Mouse (Mus musculus) midbrain, embryonic 16.5 days (tissue): ENCODE data around the gene Apobec2. TPM values are rescaled to one million over a fixed set of nuclear protein-coding genes. Genes with fewer than 3 reads are reported as not detected.
"Not testable (repeated sequence)": the region's sequence is repeated elsewhere in the genome, so short reads cannot be mapped to it uniquely, and the experiment has no call there.

Experiments
- ATAC-seq: fragments of 200-750 bp; cut with Nextera tagmentation; 2 replicates; pipeline ENCODE4 v1.8.0; 2017; ENCODE audit warnings: moderate TSS enrichment
- H3K27ac ChIP-seq: fragments of 300-500 bp; sonication (generic); 2 replicates; pipeline ENCODE4 v1.5.1; 2014; ENCODE audit warnings: mild to moderate bottlenecking, low read length, mixed read lengths
- H3K27me3 ChIP-seq: fragments of 300-500 bp; sonication (generic); 2 replicates; pipeline ENCODE4 v1.6.1; 2014; ENCODE audit warnings: low read depth, low read length, mixed read lengths; ENCODE audit not compliant: control insufficient read depth, insufficient read depth
- H3K36me3 ChIP-seq: fragments of 300-500 bp; sonication (generic); 2 replicates; pipeline ENCODE4 v1.6.1; 2014; ENCODE audit warnings: mild to moderate bottlenecking, low read length, moderate library complexity, mixed read lengths; ENCODE audit not compliant: control insufficient read depth, insufficient read depth
- H3K4me1 ChIP-seq: fragments of 300-500 bp; sonication (generic); 2 replicates; pipeline ENCODE4 v1.6.1; 2014; ENCODE audit warnings: mild to moderate bottlenecking, low read length, mixed read lengths; ENCODE audit not compliant: control insufficient read depth, insufficient read depth
- H3K4me2 ChIP-seq: fragments of 300-500 bp; sonication (generic); 2 replicates; pipeline ENCODE4 v1.6.1; 2014; ENCODE audit warnings: mild to moderate bottlenecking, low read length, mixed read lengths
- H3K4me3 ChIP-seq: fragments of 300-500 bp; sonication (generic); 2 replicates; pipeline ENCODE4 v1.5.1; 2014; ENCODE audit warnings: low read depth, mild to moderate bottlenecking, low read length, moderate library complexity, mixed read lengths
- H3K9ac ChIP-seq: fragments of 300-500 bp; sonication (generic); 2 replicates; pipeline ENCODE4 v1.6.1; 2014; ENCODE audit warnings: low read depth, low read length, mixed read lengths
- H3K9me3 ChIP-seq: fragments of 300-500 bp; sonication (generic); replicated peaks from 2 replicates; pipeline ENCODE4 v1.6.1; 2014; ENCODE audit warnings: mild to moderate bottlenecking, low read length, mixed read lengths; ENCODE audit not compliant: control insufficient read depth, poor library complexity, severe bottlenecking
- WGBS: fragments of 180-500 bp; shearing (Covaris S2); extraction: QIAGEN DNeasy Blood & Tissue Kit; methylation state at CpG from one replicate; pipeline ENCODE4 v1.1.7; 2014; 5-methylcytosine and 5-hydroxymethylcytosine counted together
- polyA plus RNA-seq: library from polyadenylated mRNA; unstranded; fragments of >200 nt; fragmentation: Nextera tagmentation; extraction: Ambion mirVana; gene quantifications from 2 replicates; pipeline ENCODE4 v1.2.1, GENCODE M21; 2015

The Apobec2 gene
- 0.43 and 0.58 TPM in 2 replicates for polyA plus RNA-seq

- H3K9ac ChIP-seq, result no peak within 1 kb of the TSS
- H3K9me3 ChIP-seq, result no peaks in the 10 kb centered on the region
- ATAC-seq, result peak; percentile 30; the same call in 1 of the 2 replicates
- no peaks in the 10 kb centered on the region for H3K4me1 ChIP-seq
- no peaks in the 10 kb centered on the region for H3K36me3 ChIP-seq
- WGBS, result 68% methylated on average over 16 of the region's 16 CpGs
- H3K4me2 ChIP-seq, result no peak within 1 kb of the TSS
- H3K27ac ChIP-seq, result no peak within 1 kb of the TSS
- no peaks in the 10 kb centered on the region for H3K27me3 ChIP-seq
- H3K4me3 ChIP-seq, result no peak within 1 kb of the TSS
Measured at GRCm38 (mm10) chr17:48432158-48432980, at the start of gene Apobec2. TSS of gene Apobec2 (minus strand) at chr17:48432930.

DNA sequence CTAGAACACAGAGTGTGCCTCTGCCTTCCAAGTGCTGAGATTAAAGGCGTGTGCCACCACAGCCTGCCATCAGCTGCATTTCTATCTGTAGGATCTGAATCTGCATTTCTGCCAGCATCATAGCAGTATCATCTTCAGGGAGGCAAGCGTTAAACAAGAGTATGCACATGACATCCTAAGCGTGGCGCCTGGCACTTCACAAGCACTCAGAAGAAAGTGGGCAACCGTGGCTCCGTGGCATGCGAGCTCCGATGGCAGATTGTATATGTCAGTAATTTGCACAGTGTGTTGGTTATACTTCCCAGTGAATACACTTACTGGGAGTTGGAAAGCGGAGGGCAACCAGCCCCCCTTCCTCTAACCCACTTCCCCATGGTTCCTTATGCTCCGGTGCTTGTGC lies 47.2 kb upstream of the Apobec2 start:
- no peak overlapping the region for H3K27ac ChIP-seq
- H3K9me3 ChIP-seq, result no peaks in the 10 kb centered on the region
- no peaks in the 10 kb centered on the region for H3K27me3 ChIP-seq
- ATAC-seq, result no peak
- no peaks in the 10 kb centered on the region for H3K36me3 ChIP-seq
- H3K4me3 ChIP-seq, result no peak overlapping the region
- no peaks in the 10 kb centered on the region for H3K4me1 ChIP-seq
- WGBS, result 82% methylated on average over 10 of the region's 10 CpGs
- no peak overlapping the region for H3K4me2 ChIP-seq
- H3K9ac ChIP-seq, result no peak overlapping the region

- H3K27ac ChIP-seq, result no peak overlapping the region
- no peaks in the 10 kb centered on the region for H3K4me1 ChIP-seq
- H3K4me3 ChIP-seq, result no peak overlapping the region
- no peaks in the 10 kb centered on the region for H3K27me3 ChIP-seq
- H3K9me3 ChIP-seq, result no peaks in the 10 kb centered on the region
- H3K36me3 ChIP-seq, result no peaks in the 10 kb centered on the region
- ATAC-seq, result no peak
- H3K4me2 ChIP-seq, result no peak overlapping the region
- no peak overlapping the region for H3K9ac ChIP-seq
- WGBS, result 83% methylated on average over 8 of the region's 8 CpGs
Measured at GRCm38 (mm10) chr17:48475444-48475843, 42.7 kb upstream of the Apobec2 start.

GRCm38 (mm10) chr17:48474282-48474681 lies 41.6 kb upstream of the Apobec2 start:
- H3K36me3 ChIP-seq, H3K9ac ChIP-seq, H3K4me2 ChIP-seq, H3K27me3 ChIP-seq, H3K27ac ChIP-seq, H3K4me1 ChIP-seq, H3K9me3 ChIP-seq, H3K4me3 ChIP-seq, ATAC-seq: not testable (repeated sequence)
- 90% methylated on average over 6 of the region's 6 CpGs for WGBS

GRCm38 (mm10) chr17:48467395-48468231 lies 34.9 kb upstream of the Apobec2 start:
- Histone ChIP-seq H3K9me3 (no peaks in the 10 kb centered on the region), H3K27me3 (no peaks in the 10 kb centered on the region), H3K9ac (peak overlapping the region; percentile 47), H3K36me3 (no peaks in the 10 kb centered on the region), H3K27ac (no peak overlapping the region; the same call in 1 of the 2 replicates), H3K4me2 (peak overlapping the region; percentile 43), H3K4me1 (peaks cover 3% of the 10 kb centered on the region; the same call in 1 of the 2 replicates), H3K4me3 (no peak overlapping the region)
- WGBS, result 11% methylated on average over 22 of the region's 22 CpGs
- peak; percentile 91 for ATAC-seq

DNA sequence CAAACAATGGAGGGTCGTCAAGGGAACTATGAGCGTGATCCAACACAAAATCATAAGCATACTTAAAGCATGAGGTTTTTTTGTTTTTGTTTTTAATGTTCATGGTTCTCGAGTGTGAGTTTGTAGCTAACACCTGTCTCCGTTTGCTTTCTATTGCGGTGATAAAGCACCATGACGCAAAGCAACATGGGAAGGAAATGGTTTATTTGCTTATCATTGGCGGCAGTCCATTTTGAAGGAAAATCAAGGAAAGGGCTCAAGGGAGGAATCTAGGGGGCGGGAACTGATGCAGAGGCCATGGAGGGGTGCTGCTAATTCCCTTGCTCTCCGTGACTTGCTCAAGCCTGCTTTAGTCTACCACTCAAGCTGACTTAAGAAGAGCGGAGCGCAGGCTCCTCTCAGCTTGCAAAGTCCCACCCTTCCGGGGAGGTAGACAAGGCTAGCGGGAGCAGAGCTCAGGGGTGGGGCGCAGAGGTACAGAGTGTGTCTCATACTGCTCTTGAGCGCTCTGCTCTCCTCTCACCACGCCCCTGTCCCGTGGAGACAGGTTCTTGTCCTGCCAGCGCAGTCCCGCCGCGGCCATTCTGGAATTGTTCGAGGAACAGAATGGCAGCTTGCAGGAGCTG lies 34.2 kb upstream of the Apobec2 start:
- H3K9ac ChIP-seq, result peak overlapping the region; percentile 47
- peak; percentile 57 for ATAC-seq
- 52% methylated on average over 22 of the region's 22 CpGs for WGBS

GRCm38 (mm10) chr17:48463391-48463790 lies 30.7 kb upstream of the Apobec2 start:
- Histone ChIP-seq H3K4me1 (peaks cover 3% of the 10 kb centered on the region; the same call in 1 of the 2 replicates), H3K9ac (no peak overlapping the region), H3K27ac (no peak overlapping the region), H3K36me3 (no peaks in the 10 kb centered on the region), H3K9me3 (no peaks in the 10 kb centered on the region), H3K4me3 (no peak overlapping the region), H3K4me2 (no peak overlapping the region), H3K27me3 (no peaks in the 10 kb centered on the region)
- ATAC-seq, result no peak
- WGBS, result 96% methylated on average over 4 of the region's 4 CpGs

More for the DNA sequence above, 34.2 kb upstream of the Apobec2 start:
- Histone ChIP-seq H3K4me3 (peak overlapping the region; percentile 3; the same call in 1 of the 2 replicates), H3K9me3 (no peaks in the 10 kb centered on the region), H3K36me3 (no peaks in the 10 kb centered on the region), H3K4me1 (peaks cover 3% of the 10 kb centered on the region; the same call in 1 of the 2 replicates), H3K27ac (no peak overlapping the region), H3K4me2 (peak overlapping the region; percentile 43), H3K27me3 (no peaks in the 10 kb centered on the region)

GRCm38 (mm10) chr17:48462096-48462495 lies 29.4 kb upstream of the Apobec2 start:
- no peak for ATAC-seq
- H3K9ac ChIP-seq, result no peak overlapping the region
- H3K4me3 ChIP-seq, result no peak overlapping the region
- no peaks in the 10 kb centered on the region for H3K27me3 ChIP-seq
- no peaks in the 10 kb centered on the region for H3K9me3 ChIP-seq
- no peak overlapping the region for H3K27ac ChIP-seq
- no peaks in the 10 kb centered on the region for H3K36me3 ChIP-seq
- no peak overlapping the region for H3K4me2 ChIP-seq
- H3K4me1 ChIP-seq, result no peaks in the 10 kb centered on the region
- WGBS, result 96% methylated on average over 13 of the region's 13 CpGs
